Mouse (Mus musculus) c-Kit-positive CD71-positive TER-119-negative erythroid progenitor cells, embryonic 14.5 days (primary cell): Measurements from ENCODE around the gene St5.

ENCODE experiments used
- DNase-seq: peaks from one replicate; pipeline ENCODE4 v3.0.0-alpha.2; 2013; ENCODE audit warnings: low read depth

The St5 gene

GRCm38 (mm10) chr7:109609565-109610345 lies 93.7 kb downstream of the St5 start:
- DNase-seq, result no peak

DNA sequence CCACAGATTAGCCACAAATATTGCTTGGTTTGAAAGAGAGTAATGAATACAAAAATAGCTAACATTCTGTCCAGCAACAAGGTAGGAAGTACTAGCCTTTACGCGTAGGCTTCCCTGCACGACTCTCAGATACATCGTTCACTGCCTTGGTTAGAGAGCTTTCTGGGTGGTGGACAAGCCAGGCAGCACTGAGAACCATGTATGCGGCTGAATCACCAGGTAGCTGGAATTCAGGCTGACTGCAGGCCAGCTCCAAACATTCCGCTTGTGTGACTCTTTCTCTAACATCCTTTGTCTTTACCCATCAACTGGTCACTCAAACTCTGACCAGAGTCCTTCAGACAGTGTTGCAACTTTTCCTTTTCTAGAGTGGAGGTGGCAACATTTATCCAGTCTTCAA lies 94.6 kb downstream of the St5 start:
- DNase-seq, result no peak

DNA sequence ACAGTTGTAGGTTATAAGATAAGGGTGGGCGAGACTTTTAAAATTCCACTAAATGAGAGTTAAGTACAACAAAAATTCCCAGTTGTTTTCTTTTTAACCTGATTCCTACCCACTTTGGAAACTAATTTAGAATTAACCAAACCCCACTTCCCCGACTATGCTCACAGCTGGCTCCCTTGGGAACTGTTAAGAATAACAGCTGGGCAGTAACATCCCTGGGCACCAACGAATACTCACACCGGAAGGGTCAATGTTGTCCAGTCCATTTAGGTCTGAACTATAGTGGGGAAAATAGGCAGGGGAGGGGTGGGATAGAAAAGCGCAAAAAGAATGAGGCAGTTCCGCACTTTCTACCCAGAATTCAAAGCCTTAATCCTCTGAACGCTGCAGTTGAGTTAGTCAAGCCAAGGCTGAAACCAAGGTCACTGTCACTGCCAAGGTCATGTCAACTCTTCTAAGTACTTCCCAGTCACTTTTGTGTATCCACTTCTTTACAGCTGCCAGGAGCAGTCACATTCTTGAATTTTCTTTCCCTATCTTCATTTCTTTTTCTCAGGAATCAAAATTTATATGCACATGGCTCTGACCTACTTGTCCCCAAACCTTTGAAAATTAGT lies 96.3 kb downstream of the St5 start:
- DNase-seq, result no peak

- no peak for DNase-seq
Measured at GRCm38 (mm10) chr7:109602562-109602961, 100.8 kb downstream of the St5 start.

GRCm38 (mm10) chr7:109602022-109602421 lies 101.4 kb downstream of the St5 start:
- no peak for DNase-seq

DNA sequence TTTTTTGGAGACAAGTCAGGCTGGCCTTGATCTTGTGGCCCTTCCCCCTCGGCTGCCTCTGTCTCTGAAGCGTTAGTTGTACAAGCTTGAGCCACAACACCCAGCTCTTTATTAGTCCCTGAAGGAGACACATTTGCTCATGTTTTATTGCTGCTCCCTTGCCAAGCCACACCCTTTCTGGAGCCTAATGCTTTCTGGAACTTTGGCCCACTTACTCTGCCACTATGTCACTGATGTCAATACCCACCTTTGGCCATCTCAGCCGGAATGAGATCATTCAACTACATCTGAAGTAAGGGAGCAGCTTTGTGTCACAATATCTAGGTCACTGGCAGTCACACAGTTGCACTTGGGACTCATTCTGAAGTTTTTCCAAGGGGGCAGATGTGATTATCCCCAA lies 102.7 kb downstream of the St5 start:
- no peak for DNase-seq

GRCm38 (mm10) chr7:109599998-109600397 lies 103.4 kb downstream of the St5 start:
- DNase-seq, result no peak

GRCm38 (mm10) chr7:109594845-109595531 lies 108.4 kb downstream of the St5 start:
- DNase-seq, result no peak

- no peak for DNase-seq
Measured at GRCm38 (mm10) chr7:109593992-109594391, 109.4 kb downstream of the St5 start.

DNA sequence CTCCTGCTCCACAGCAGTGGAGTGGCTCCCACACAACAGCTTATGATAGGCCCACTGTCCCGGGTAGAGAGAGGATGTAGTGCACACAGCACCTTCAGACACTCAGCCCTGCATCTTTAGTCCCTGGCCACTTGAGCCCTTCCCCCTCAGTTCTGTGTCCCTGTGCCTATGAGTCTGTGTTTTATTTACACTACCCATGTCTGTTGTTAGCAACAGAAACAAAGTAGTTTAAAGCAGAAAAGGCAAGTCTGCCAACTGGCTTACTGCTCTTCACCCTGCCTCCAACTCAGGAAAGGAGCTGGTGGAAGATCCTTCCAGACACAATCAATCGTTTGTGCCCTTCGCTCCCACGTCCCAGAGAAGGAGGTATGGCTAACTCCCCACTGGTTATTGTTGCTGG lies 111.2 kb downstream of the St5 start:
- DNase-seq, result no peak

GRCm38 (mm10) chr7:109590576-109590975 lies 112.8 kb downstream of the St5 start:
- DNase-seq, result no peak

- no peak for DNase-seq
Measured at GRCm38 (mm10) chr7:109588990-109589389, 114.4 kb downstream of the St5 start.

- no peak for DNase-seq
Measured at GRCm38 (mm10) chr7:109588145-109588544, 115.3 kb downstream of the St5 start.

DNA sequence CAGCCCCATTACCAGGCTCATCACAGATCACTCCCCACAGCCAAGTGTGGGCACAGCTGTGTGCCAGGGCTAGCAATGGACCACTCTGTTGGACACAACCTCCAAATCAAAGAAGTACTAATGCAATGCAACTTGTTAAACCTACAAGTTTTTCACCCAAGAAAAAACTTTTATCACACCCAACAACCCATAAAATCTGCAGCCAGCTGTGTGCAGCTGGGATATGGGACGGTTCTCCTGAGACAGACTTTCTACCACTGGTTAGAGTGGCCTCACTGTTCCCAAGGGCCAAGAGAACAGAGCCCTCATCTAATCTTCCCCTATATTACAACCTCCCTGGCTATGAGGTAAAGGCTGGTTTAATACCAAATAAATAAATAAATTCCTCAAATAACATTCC lies 118.9 kb downstream of the St5 start:
- no peak for DNase-seq

GRCm38 (mm10) chr7:109580489-109580888 lies 122.9 kb downstream of the St5 start:
- DNase-seq, result no peak

DNA sequence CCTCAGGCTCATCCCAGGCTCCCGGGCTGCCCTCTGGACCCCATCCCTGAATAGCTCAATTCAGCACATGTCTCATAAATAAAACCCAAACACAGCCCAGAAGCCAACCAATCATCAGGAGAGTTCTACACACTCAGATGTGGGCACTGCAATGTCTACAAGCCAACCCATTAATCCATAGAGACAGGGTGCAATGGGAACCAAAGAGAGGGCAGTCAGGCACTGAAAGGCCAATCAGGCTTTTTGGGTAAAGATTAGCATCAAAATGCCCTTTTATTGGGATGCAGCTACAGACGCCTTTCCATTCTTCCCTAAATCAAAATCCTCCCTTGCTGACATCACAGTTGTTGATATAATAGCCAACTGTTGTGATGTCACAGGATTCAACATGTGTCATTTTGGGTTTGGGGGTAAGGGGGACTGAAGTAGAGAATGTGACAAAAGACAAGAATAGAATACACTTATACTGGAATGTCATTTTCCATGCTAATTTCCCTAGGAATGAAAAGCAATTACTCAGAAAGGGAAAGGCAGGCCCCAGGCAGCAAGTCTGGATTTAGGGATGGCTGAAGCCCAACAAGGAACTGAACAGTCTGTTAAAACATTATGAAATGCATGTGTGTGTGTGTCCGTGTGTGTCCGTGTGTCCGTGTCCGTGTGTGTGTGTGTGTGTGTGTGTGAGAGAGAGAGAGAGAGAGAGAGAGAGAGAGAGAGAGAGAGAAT lies 123.7 kb downstream of the St5 start:
- no peak for DNase-seq

DNA sequence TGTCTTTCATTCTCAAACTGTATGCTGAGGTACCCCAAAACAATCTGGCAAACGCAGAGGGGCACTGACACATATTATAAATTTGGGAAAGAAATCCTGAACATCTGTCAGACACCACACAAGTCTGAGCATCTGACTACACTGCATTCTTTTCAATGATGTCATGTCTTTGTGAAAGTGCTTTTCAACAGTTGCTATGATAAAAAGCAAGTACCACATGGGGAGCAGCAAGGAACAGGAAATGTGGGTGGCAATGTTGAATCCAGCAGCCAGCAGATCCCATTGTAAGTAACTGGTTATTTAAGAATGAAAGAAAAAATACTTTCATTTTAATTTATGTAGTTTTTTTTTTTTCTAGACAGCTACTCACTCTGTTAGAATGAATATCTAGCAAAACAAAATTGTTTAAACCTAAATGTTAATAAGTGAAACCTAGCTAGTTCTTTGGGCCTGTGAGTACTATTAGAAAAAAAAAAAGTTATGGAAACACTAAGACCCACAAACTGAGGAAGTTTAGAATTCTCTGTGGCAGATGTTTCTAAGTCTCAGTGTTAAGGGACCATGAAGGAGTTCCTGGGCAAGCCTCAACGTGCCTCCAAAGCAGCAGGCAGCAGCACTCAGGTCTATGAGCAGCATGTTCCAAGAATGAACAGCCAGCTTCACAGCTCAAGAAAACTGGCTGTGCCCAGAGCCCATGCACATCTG lies 124.4 kb downstream of the St5 start:
- no peak for DNase-seq

- no peak for DNase-seq
Measured at GRCm38 (mm10) chr7:109576321-109577314, 126.8 kb downstream of the St5 start.

- DNase-seq, result no peak
Measured at GRCm38 (mm10) chr7:109574166-109574565, 129.2 kb downstream of the St5 start.

DNA sequence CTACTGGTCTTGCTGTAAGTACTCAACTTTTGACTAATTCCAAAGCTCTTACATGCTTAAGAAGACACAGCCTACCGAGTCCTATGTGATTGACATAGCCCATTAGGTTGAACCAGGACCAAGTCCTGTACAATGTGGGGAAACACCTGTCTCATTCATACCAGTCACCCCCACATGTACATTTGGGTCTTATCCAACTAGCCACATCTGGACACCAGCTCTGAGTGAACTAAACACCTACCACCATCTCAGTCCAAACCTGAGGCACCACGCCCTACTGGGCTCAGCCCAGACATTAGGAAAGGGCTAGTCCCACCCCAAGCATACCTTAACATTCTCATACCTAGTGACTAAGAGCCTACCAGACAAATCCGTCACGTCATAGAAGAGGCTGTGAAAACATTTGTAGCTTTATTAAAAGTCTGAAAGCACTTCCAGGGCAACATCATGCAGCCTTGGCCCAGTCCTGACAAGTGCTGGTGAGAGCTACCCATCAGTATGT lies 135.0 kb downstream of the St5 start:
- no peak for DNase-seq
